21 mouse cellular contexts compared by ENCODE assay signal in genomic region chr4:24568026-24568425, GRCm38 (mm10).
DNase-seq lines count a peak whose midpoint lies in the region; ATAC-seq lines count a peak whose summit lies in the region.
"Had no signal": no experiment of that assay in that cellular context is flagged by ENCODE, and none has a peak within 500 bp of the region (broad histone marks: within the 10 kb centered on the region; RNA-seq: fewer than 3 reads in every experiment).

No protein-coding gene starts in this region.

- ATAC-seq in common myeloid progenitor, adult 5-6 weeks (replicated peaks; ENCODE audit: low read depth, poor library complexity, severe bottlenecking): peak; percentile 54; the same call in 1 of the 2 replicates
- ATAC-seq in megakaryocyte progenitor cell, adult 5-6 weeks (replicated peaks; ENCODE audit: poor library complexity): peak; percentile 71
- ATAC-seq: forebrain, embryonic 13.5 days; forebrain, embryonic 16.5 days; hindbrain, postnatal 0 days; inflammation-experienced regulatory T-cells, adult 6 months; intestine, embryonic 16.5 days; Patski had no signal

- DNase-seq in A20 (ENCODE audit: low read depth, low spot score): peak; percentile 66
- no peak for DNase-seq in adrenal gland, adult 8-10 months
- no peak for DNase-seq in retina, embryonic 14.5 days (ENCODE audit: low spot score)
- no peak for DNase-seq in yolk sac, embryonic 10.5 days (ENCODE audit: low spot score)
- DNase-seq: adrenal gland, postnatal 14 days; cerebellum, adult 11-12 months; cerebellum, adult 8-10 months; cerebellum, postnatal 10 days; cerebellum, postnatal 36 days; gastrocnemius, postnatal 10 days; heart, adult 18-20 months; heart, postnatal 14 days; heart, postnatal 4 days had no signal
